Mouse (Mus musculus) CH12.LX (cell line): ENCODE results near the gene Lamp3. TPM values are rescaled to one million over a fixed set of nuclear protein-coding genes. Genes with fewer than 3 reads are reported as not detected.
"Not testable (repeated sequence)": the region's sequence is repeated elsewhere in the genome, so short reads cannot be mapped to it uniquely, and the experiment has no call there.

Experiments used
- DNase-seq: peaks from one replicate; pipeline ENCODE4 v3.0.0-alpha.2; 2013; ENCODE audit errors: extremely low read depth
- H3K27ac ChIP-seq: 2 replicates; pipeline ENCODE4 v1.5.1; 2012; ENCODE audit warnings: low read depth, mild to moderate bottlenecking, control low read depth, moderate library complexity; ENCODE audit not compliant: insufficient read depth
- H3K27me3 ChIP-seq: replicated peaks from 2 replicates; pipeline ENCODE3; 2012; ENCODE audit warnings: inconsistent platforms
- H3K36me3 ChIP-seq, 2 experiments: replicated peaks in 1 of 2; 2 replicates each; pipeline versions ENCODE3 to v1.6.1; 2012; ENCODE audit warnings: inconsistent platforms in 1 of 2, low read length in 1 of 2, mild to moderate bottlenecking in 1 of 2, mixed read lengths in 1 of 2, moderate library complexity in 1 of 2; ENCODE audit not compliant: control insufficient read depth in 1 of 2, insufficient read depth in 1 of 2
- H3K4me1 ChIP-seq, 2 experiments: 2 replicates each; pipeline ENCODE4 v1.6.1; 2012; ENCODE audit warnings: inconsistent platforms in 1 of 2, moderate library complexity in 1 of 2; ENCODE audit not compliant: insufficient read depth in 2 of 2, control insufficient read depth in 1 of 2
- H3K4me2 ChIP-seq: 2 replicates; pipeline ENCODE4 v1.6.1; 2012; ENCODE audit warnings: low read depth, mild to moderate bottlenecking, control low read depth; ENCODE audit not compliant: poor library complexity, insufficient read depth, severe bottlenecking
- H3K4me3 ChIP-seq, 3 experiments: fragments of 150-350 bp in 1 of 3; sonication (generic) in 1 of 3; replicated peaks in 1 of 3; 2 replicates each; pipeline versions ENCODE3 to v1.5.1; 2011 to 2012; ENCODE audit warnings: low read depth in 2 of 3, low read length in 2 of 3, mild to moderate bottlenecking in 2 of 3, moderate library complexity in 2 of 3, control low read depth in 1 of 3, improper control_type of control experiment in 1 of 3, inconsistent platforms in 1 of 3, mixed read lengths in 1 of 3; ENCODE audit not compliant: poor library complexity in 1 of 3
- H3K79me2 ChIP-seq: replicated peaks from 2 replicates; pipeline ENCODE4 v1.6.1; 2012; ENCODE audit warnings: mild to moderate bottlenecking, moderate library complexity; ENCODE audit not compliant: control insufficient read depth, poor library complexity, insufficient read depth, severe bottlenecking; ENCODE audit errors: extremely low read depth
- H3K9ac ChIP-seq: 2 replicates; pipeline ENCODE4 v1.6.1; 2012; ENCODE audit warnings: low read depth, mild to moderate bottlenecking, control low read depth, moderate library complexity; ENCODE audit not compliant: insufficient read depth
- H3K9me3 ChIP-seq: replicated peaks from 2 replicates; pipeline ENCODE3; 2012; ENCODE audit warnings: low read length, inconsistent platforms, mixed read lengths
- BHLHE40 ChIP-seq: IDR thresholded peaks from 2 replicates; pipeline ENCODE4 v1.6.1; 2011; ENCODE audit warnings: mild to moderate bottlenecking, low read depth, low read length, improper control_type of control experiment
- CHD1 ChIP-seq: IDR thresholded peaks from 2 replicates; pipeline ENCODE4 v1.6.1; 2012; ENCODE audit warnings: low read depth, low read length, improper control_type of control experiment, inconsistent platforms
- CTCF ChIP-seq, 2 experiments: IDR thresholded peaks in 1 of 2; conservative IDR thresholded peaks in 1 of 2; 2 replicates each; pipeline ENCODE4 v1.5.1; 2011 to 2012; ENCODE audit warnings: low read depth in 2 of 2, low read length in 2 of 2, improper control_type of control experiment in 1 of 2, inconsistent platforms in 1 of 2, mild to moderate bottlenecking in 1 of 2, moderate library complexity in 1 of 2
- IRF4 ChIP-seq: IDR thresholded peaks from 2 replicates; pipeline ENCODE4 v1.6.1; 2014; ENCODE audit warnings: low read depth, mild to moderate bottlenecking, inconsistent platforms, low read length, improper control_type of control experiment
- JUN ChIP-seq: IDR thresholded peaks from 2 replicates; pipeline ENCODE4 v1.6.1; 2011; ENCODE audit warnings: low read depth, mild to moderate bottlenecking, low read length, improper control_type of control experiment, moderate library complexity; ENCODE audit not compliant: insufficient read depth
- JUND ChIP-seq: conservative IDR thresholded peaks from 2 replicates; pipeline ENCODE4 v1.6.1; 2011; ENCODE audit warnings: low read depth, low read length, improper control_type of control experiment
- KAT2A ChIP-seq: IDR thresholded peaks from 2 replicates; pipeline ENCODE4 v1.6.1; 2012; ENCODE audit warnings: low read length, improper control_type of control experiment, inconsistent platforms; ENCODE audit not compliant: insufficient replicate concordance
- MAZ ChIP-seq: IDR thresholded peaks from 2 replicates; pipeline ENCODE4 v1.6.1; 2012; ENCODE audit warnings: low read depth, mild to moderate bottlenecking, inconsistent platforms, low read length, improper control_type of control experiment, moderate library complexity
- MEF2A ChIP-seq: IDR thresholded peaks from 2 replicates; pipeline ENCODE4 v1.6.1; 2014; ENCODE audit warnings: low read depth, mild to moderate bottlenecking, inconsistent platforms, low read length, improper control_type of control experiment, borderline replicate concordance
- MXI1 ChIP-seq: IDR thresholded peaks from 2 replicates; pipeline ENCODE4 v1.6.1; 2011; ENCODE audit warnings: mild to moderate bottlenecking, low read depth, low read length, improper control_type of control experiment
- PAX5 ChIP-seq: IDR thresholded peaks from 2 replicates; pipeline ENCODE4 v1.6.1; 2012; ENCODE audit warnings: low read length, inconsistent platforms, mixed read lengths
- POLR2A ChIP-seq: IDR thresholded peaks from 2 replicates; pipeline ENCODE4 v1.6.1; 2011; ENCODE audit warnings: low read depth, mild to moderate bottlenecking, improper control_type of control experiment, low read length
- POLR2AphosphoS2 ChIP-seq: IDR thresholded peaks from 2 replicates; pipeline ENCODE4 v1.6.1; 2011; ENCODE audit warnings: low read depth, low read length, improper control_type of control experiment
- RCOR1 ChIP-seq: conservative IDR thresholded peaks from 2 replicates; pipeline ENCODE4 v1.6.1; 2012; ENCODE audit warnings: low read depth, mild to moderate bottlenecking, inconsistent platforms, low read length, improper control_type of control experiment
- SMC3 ChIP-seq: IDR thresholded peaks from 2 replicates; pipeline ENCODE4 v1.6.1; 2011; ENCODE audit warnings: low read depth, low read length, improper control_type of control experiment
- USF1 ChIP-seq: IDR thresholded peaks from 2 replicates; pipeline ENCODE4 v1.6.1; 2014; ENCODE audit warnings: low read depth, mild to moderate bottlenecking, inconsistent platforms, low read length, improper control_type of control experiment
- USF2 ChIP-seq: conservative IDR thresholded peaks from 2 replicates; pipeline ENCODE4 v1.6.1; 2011; ENCODE audit warnings: low read depth, low read length, improper control_type of control experiment
- ZNF384 ChIP-seq: IDR thresholded peaks from 2 replicates; pipeline ENCODE4 v1.6.1; 2012; ENCODE audit warnings: low read depth, low read length, improper control_type of control experiment, inconsistent platforms
- dilution Hi-C: fragments of 300-500 bp; cut with MboI; formaldehyde crosslinking; loops from 2 replicates; pipeline ENCODE4 v1.14.3; 2020; ENCODE audit warnings: low sequenced_read_pairs; ENCODE audit not compliant: extremely low pct_unique_long_range_greater_than_20kb, extremely low pct_ligation_motif_present
- in situ Hi-C: fragments of 300-500 bp; cut with MboI; formaldehyde crosslinking; loops from 3 replicates; pipeline ENCODE4 v1.14.3; 2019; ENCODE audit warnings: low sequenced_read_pairs, low pct_ligation_motif_present, low pct_unique_long_range_greater_than_20kb, mixed read lengths
- polyA plus RNA-seq: library from polyadenylated mRNA; unstranded; fragments of >175 nt; gene quantifications from 2 replicates; pipeline ENCODE4 v1.2.1, GENCODE M21; 2012; ENCODE audit warnings: low read depth; ENCODE audit not compliant: insufficient read length
- total RNA-seq, 2 experiments: library from RNA; depleted of rRNA; stranded (reverse); fragments of 300-350 nt in 1 of 2; fragments of >200 nt in 1 of 2; gene quantifications; 2 replicates each; pipeline ENCODE4 v1.2.3; 2012 to 2014

The Lamp3 gene
- total and polyA plus RNA-seq, 3 experiments, result 0.04 to 0.26 (median 0.16) TPM

DNA sequence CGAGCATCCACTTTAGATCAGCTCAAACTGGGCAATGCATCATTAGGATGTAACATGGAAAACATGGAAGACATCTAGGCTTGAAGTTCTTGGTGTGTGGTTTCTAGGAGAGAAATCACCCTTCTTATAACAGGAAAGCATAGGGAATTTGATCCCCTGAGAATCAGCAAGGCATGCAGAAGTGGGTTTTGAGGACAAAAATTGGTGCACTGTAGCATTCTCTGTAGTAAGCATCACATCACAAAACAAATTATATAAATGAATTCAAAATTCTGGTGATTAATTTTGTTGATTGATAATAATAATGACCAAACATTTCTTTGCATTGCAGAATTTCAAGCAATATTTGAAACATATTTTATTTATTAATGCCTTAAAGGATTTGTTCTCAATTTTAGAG is 76.4 kb downstream of the Lamp3 start, which contains the start of gene Olfr171:
Gene Olfr171, minus strand, starts transcription at position 101 of the 400 bp plus-strand sequence.
- TF ChIP-seq POLR2A (no peak), POLR2AphosphoS2 (no peak), BHLHE40 (no peak), JUND (no peak), IRF4 (no peak), ZNF384 (no peak), RCOR1 (no peak), USF1 (no peak), MEF2A (no peak), JUN (no peak), PAX5 (no peak), USF2 (no peak), CHD1 (no peak), MXI1 (no peak), KAT2A (no peak), SMC3 (no peak), MAZ (no peak), CTCF (conservative IDR thresholded peaks at IDR 0.05 in 1 of 2, IDR thresholded peaks at IDR 0.05 in 1 of 2; ENCODE audit: low read depth in 2 of 2, low read length in 2 of 2) (no peak)
- dilution Hi-C loops (no loop called here), in situ Hi-C loops (no loop called here)
- Histone ChIP-seq H3K79me2 (no peaks in the 10 kb centered on the region), H3K9me3 (no peaks in the 10 kb centered on the region), H3K4me1 (peaks cover 0 to 3% of the 10 kb centered on the region in 2 experiments; a peak in 1 of 4 replicates), H3K4me3 (no peak within 1 kb of the TSS), H3K4me2 (no peak within 1 kb of the TSS), H3K27me3 (no peaks in the 10 kb centered on the region), H3K36me3 (no peaks in the 10 kb centered on the region), H3K27ac (no peak within 1 kb of the TSS), H3K9ac (no peak within 1 kb of the TSS)
- no peak for DNase-seq

DNA sequence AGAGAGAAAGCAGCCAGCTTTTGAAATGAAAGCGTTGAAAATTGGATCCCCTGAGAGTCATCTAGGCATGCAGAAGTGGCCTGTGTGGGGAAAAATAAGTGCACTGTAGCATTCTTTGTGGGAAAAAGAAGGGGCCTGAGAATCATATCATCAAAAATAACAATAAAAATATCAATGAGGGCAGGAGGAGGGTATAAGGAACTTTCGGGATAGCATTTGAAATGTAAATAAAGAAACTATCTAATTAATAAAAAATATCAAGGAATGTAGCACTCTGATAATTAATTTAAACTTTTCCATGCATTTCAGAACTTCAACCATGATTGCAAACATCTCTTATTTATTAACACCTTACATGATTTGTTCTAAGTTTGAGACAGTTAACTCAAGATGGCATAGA is 94.4 kb downstream of the Lamp3 start, which contains the start of gene Olfr170:
Gene Olfr170, minus strand, starts transcription at position 101 of the 400 bp plus-strand sequence.
- H3K4me3 ChIP-seq, H3K9ac ChIP-seq, dilution Hi-C loops, H3K79me2 ChIP-seq, H3K36me3 ChIP-seq, in situ Hi-C loops, H3K27me3 ChIP-seq, H3K4me1 ChIP-seq, DNase-seq, H3K9me3 ChIP-seq, H3K27ac ChIP-seq, H3K4me2 ChIP-seq: not testable (repeated sequence)

Other genes with a start within 250 kb of the Lamp3 start
- gene Olfr166, start 222.7 kb downstream of the Lamp3 start, total RNA-seq (2012; rRNA removed), result 0.08 TPM in 2 replicates
- gene Olfr166, start 222.7 kb downstream of the Lamp3 start, total RNA-seq (2014; rRNA removed), result 0.07 TPM in 2 replicates
- 0.06 TPM in 1 of 2 replicates, not detected in the other for gene Olfr166, start 222.7 kb downstream of the Lamp3 start, polyA plus RNA-seq
- gene Olfr167, start 184.1 kb downstream of the Lamp3 start, total RNA-seq (2012; rRNA removed), result not detected in 2 replicates
- gene Olfr167, start 184.1 kb downstream of the Lamp3 start, total RNA-seq (2014; rRNA removed), result not detected in 2 replicates
- gene Olfr167, start 184.1 kb downstream of the Lamp3 start, polyA plus RNA-seq, result not detected in 2 replicates
- not detected in 2 replicates for gene Olfr168, start 170.8 kb downstream of the Lamp3 start, total RNA-seq (2012; rRNA removed)
- gene Olfr168, start 170.8 kb downstream of the Lamp3 start, total RNA-seq (2014; rRNA removed), result not detected in 2 replicates
- not detected in 2 replicates for gene Olfr168, start 170.8 kb downstream of the Lamp3 start, polyA plus RNA-seq
- not detected in 2 replicates for gene Olfr169, start 134.6 kb downstream of the Lamp3 start, total RNA-seq (2012; rRNA removed)
- not detected in 2 replicates for gene Olfr169, start 134.6 kb downstream of the Lamp3 start, total RNA-seq (2014; rRNA removed)
- not detected in 2 replicates for gene Olfr169, start 134.6 kb downstream of the Lamp3 start, polyA plus RNA-seq
- not detected in 2 replicates for gene Olfr170, start 94.5 kb downstream of the Lamp3 start, total RNA-seq (2012; rRNA removed)
- gene Olfr170, start 94.5 kb downstream of the Lamp3 start, total RNA-seq (2014; rRNA removed), result not detected in 2 replicates
- gene Olfr170, start 94.5 kb downstream of the Lamp3 start, polyA plus RNA-seq, result not detected in 2 replicates
- not detected in 2 replicates for gene Olfr171, start 76.5 kb downstream of the Lamp3 start, total RNA-seq (2012; rRNA removed)
- gene Olfr171, start 76.5 kb downstream of the Lamp3 start, total RNA-seq (2014; rRNA removed), result not detected in 2 replicates
- not detected in 2 replicates for gene Olfr171, start 76.5 kb downstream of the Lamp3 start, polyA plus RNA-seq
- 1.6 and 1.9 TPM in 2 replicates for gene B3gnt5, start 53.8 kb upstream of the Lamp3 start, total RNA-seq (2012; rRNA removed)
- gene B3gnt5, start 53.8 kb upstream of the Lamp3 start, total RNA-seq (2014; rRNA removed), result 6.3 and 6.5 TPM in 2 replicates
- 3.1 and 3.4 TPM in 2 replicates for gene B3gnt5, start 53.8 kb upstream of the Lamp3 start, polyA plus RNA-seq